Mouse (Mus musculus): Measurements from ENCODE around the gene Syna.

Syna gene

GRCm38 (mm10) chr5:134560071-134560449 lies at the start of gene Syna:
Gene Syna (minus strand): TSS chr5:134560171.
- no peak for DNase-seq (ENCODE audit: low read depth, low spot score)

DNA sequence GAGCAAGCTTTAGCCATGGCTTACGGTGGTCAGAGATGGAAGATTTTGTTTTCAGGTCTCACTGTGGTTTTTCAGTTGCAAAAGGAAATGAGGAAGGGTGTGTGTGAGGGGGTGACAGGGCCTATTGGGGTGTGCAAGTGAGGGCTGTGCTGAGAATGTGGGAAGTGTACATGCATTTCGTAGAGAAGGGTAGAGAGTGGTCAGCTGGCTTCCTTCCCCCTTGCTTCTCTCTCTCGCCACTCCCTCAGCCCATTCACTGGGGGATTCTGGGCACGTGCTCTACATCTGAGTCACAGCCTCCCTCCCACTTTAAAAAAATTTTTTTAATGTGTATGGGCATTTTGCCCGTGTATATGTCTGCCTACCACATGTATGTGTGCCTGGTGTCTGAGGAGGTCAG lies 47.1 kb upstream of the Syna start:
- DNase-seq (ENCODE audit: low read depth, low spot score), result no peak

GRCm38 (mm10) chr5:134606314-134606713 lies 46.3 kb upstream of the Syna start:
- DNase-seq (ENCODE audit: low read depth, low spot score), result no peak

- DNase-seq (ENCODE audit: low read depth, low spot score), result no peak
Observed at GRCm38 (mm10) chr5:134604376-134604775, 44.4 kb upstream of the Syna start.

DNA sequence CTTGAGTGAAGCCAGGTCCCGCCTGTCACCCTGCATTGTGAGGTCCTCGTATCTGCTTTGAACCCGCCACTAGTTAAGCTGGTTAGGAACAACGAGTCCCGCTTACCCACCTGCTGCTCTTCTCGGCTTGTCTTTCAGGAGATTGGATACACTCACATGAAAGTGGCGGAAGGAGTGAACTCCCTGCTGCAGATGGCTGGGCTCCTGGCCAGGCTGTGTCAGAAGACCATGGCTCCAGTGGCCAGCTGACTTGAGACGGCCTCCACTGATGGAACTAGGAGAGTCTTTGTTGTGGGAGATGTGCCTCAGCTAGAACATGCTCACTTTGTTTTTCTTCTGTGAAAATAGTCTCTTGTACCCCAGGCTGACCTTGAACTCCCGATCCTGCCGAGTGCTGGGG lies 37.7 kb upstream of the Syna start:
- no peak for DNase-seq (ENCODE audit: low read depth, low spot score)

GRCm38 (mm10) chr5:134593093-134593492 lies 33.1 kb upstream of the Syna start:
- no peak for DNase-seq (ENCODE audit: low read depth, low spot score)

DNA sequence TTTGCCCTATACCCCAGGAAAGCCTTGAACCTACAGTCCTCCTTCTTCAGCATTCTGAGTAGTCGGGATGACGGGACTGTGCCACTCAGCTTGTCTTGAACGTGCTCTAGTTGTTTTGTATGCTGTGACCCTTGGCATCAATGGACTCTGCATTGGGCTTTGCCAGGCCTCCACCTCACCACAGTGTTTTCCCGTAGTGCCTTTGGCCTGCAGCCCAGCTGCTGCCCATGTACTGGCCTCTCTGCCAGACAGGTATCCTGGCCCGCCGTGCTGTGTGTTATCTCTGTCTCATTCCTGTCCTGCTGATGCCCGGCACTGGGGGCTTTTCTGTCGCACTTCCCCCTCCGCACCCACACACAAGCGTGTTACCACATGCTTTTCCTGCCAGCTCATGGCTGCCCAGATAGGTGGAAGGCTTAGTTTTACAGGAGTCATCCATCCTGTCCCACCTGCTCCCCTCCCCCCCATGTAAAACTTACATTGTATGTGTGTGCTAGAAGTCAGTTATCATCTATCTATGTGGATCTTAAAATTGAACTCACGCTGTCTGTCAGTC lies 32.1 kb upstream of the Syna start:
- no peak for DNase-seq (ENCODE audit: low read depth, low spot score)

DNA sequence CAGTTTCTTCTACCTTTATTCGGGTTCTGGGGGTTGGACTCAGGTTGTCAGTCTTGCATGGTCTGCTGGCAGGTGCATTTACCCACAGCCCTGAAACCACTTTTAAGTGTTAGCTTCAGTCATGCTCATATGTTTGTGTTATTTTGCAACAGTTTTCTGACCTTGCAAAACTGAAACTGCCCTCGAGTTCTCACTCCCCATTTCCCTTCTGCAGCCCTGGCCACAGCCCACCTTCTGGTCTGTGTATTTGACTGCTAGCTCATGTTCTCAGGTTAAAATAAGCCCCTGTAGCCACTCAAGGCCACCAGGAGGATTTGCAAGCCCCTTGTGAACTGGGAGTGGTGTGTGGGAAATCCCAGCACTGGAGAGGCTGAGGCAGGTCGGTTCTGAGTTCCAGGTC lies 29.9 kb upstream of the Syna start:
- DNase-seq (ENCODE audit: low read depth, low spot score), result no peak

GRCm38 (mm10) chr5:134584798-134585197 lies 24.8 kb upstream of the Syna start:
- no peak for DNase-seq (ENCODE audit: low read depth, low spot score)

GRCm38 (mm10) chr5:134583884-134584213 lies 23.9 kb upstream of the Syna start:
- DNase-seq (ENCODE audit: low read depth, low spot score), result no peak

DNA sequence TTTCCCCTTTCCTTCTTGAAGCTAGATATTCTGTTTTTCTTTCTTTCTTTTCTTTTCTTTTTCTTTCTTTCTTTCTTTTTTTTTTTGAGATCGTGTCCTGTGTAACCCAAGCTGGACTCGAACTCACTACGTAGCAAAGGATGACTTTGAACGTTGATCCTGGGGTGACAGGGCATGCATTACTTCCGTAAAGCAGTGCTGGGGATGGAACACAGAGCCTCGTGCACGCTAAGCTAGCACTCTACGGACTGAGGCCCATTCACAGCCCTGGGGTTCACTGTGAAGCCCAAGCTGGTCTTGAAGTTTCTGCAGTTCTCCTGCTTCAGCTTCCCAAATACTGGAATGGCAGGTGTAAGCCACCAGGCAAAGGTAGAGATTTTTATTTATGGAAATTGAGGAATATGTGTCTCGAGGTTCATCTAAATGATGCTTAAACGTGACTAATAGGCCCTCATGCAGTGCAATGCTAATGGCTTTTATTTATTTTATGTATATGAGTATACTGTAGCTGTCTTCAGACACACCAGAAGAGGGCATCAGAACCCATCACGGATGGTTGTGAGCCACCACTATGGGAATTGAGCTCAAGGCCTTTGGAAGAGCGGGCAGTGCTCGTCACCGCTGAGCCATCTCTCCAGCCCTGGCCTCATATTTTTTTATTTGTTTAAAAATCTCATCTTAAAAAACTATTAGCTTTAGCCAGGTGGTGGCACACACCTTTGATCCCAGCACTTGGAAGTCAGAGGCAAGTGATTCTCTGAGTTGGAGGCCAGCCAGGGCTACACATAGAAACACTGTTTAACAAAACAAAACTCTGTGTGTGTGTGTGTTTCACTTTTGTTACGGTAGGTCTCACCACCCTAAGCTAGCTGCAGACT lies 23.3 kb upstream of the Syna start:
- peak; percentile 37 for DNase-seq (ENCODE audit: low read depth, low spot score)

- DNase-seq (ENCODE audit: low read depth, low spot score), result peak; percentile 99
Observed at GRCm38 (mm10) chr5:134582221-134582907, 22.4 kb upstream of the Syna start.

- DNase-seq (ENCODE audit: low read depth, low spot score), result no peak
Observed at GRCm38 (mm10) chr5:134581146-134581545, 21.2 kb upstream of the Syna start, which contains the start of gene Rfc2. Gene Rfc2 (plus strand): TSS chr5:134581366.

DNA sequence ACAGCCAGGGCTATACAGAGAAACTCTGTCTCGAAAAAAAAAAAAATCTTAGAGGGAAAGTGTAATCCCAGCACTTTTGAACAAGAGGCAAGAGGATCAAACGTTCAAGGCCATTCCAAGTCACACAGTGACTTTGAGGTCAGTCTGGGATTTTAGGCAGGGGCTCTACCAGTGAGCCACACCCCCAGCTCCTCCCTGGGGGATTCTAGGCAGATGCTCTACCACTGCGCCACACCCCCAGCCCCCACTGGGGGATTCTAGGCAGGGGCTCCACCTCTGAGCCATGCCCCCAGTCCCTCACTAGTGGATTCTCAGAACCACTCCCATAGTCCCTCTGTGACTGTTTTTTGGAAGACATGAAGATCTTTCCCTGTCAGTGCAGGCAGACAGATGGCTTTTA lies 19.2 kb upstream of the Syna start:
- no peak for DNase-seq (ENCODE audit: low read depth, low spot score)

GRCm38 (mm10) chr5:134577534-134577933 lies 17.6 kb upstream of the Syna start:
- DNase-seq (ENCODE audit: low read depth, low spot score), result no peak

DNA sequence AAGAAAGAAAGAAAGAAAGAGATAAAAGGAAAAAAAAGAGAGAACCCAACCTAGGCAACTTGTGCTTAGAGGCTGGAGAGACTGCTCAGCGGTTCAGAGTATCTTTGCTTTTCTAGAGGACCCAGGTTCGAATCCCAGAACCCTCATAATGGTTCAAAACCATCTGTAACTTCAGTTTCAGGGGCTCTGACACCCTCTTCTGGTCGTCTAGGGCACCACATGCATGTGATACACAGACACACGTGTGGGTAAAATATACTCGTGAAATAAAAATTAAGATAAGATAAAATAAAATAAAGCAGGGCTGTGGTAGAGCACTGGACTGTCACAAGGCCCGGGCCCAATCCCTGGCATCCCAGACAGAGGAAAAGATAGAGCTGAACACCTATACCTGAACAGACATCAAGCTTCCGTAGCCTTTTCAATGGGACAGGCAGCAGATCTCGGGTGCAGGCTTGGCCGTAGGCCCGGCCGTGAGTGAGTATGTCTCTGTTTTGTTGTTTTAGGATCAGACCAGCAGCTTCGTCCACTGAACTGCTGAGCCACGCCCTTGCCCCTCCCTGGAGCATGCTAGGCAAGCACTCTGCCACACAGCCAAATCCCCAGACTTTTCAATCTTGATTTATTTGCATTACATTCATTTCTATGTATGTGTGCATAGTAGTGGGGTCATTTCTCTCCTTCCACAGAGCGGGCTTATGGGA lies 16.7 kb upstream of the Syna start:
- DNase-seq (ENCODE audit: low read depth, low spot score), result peak; percentile 10

- DNase-seq (ENCODE audit: low read depth, low spot score), result no peak
Observed at GRCm38 (mm10) chr5:134575833-134576232, 15.9 kb upstream of the Syna start.

DNA sequence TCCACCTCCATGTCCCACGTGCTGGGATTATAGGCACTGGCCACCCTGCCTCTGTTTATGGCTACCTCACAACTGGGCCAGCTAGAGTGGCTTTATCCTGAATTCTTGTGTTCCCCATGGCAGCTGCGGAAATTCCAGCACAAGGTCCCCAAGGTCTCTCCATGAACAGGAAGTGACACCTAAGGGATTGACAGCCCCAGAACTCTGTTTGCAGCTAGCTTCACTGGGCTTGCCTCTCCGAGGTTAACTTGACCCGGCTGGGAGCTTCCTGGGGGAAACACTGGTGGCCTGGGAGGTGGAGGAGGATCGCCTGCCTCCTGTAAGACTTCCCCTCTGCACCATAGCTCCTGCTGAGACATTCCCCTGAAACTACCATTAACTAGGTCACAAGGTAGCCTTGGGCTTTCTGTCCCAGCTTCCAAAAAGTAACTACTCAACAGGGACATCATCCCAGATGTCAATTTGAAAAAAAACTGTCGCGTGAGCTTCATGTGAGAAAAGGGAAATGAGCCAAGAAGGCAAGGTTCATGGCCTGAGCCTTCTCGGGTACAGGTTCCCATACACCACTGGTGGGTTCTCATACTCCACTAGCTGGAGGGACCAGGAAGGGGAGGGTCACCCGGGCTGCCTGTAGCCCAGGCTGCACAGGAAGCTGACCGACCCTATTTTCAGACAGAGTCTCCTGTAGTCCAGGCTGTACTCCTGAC lies 12.7 kb upstream of the Syna start:
- no peak for DNase-seq (ENCODE audit: low read depth, low spot score)

DNA sequence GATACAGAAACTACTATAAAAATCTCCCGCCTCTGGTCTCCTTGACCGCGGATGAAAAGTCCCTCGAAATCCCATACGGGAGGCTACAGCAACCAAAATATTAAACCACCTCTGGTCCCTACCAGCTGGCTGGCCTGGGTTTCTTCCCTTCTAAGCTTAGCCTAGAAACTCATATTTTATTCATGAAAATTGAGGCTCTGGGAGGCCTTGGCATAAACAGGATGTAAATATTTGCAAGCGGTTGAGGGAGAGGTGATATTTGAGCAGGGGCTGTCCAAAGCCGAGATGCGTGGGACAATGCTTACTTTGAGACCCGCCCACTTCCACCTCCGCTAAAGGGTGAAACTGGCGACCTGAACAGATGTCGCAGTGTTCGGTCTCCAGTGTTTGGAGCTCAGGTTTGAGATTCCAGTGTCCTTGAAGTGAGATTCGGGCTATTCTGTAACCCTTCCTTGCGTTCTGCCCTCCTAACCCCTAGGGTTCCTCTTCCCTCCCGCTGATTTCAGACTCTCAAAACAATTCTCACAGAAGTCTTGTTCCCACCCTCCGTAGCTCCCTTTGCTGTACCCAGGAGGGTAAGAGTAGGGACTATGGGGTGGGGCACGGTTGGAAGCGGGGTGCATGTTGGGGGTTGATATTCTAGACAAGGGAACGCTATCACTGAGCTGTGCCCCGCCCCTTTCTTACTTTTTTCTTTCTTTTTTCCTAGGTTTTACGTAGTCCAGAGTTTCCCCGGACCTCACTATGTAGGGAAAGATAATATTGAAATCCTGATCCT lies 11.9 kb upstream of the Syna start:
- peak; percentile 72 for DNase-seq (ENCODE audit: low read depth, low spot score)

DNA sequence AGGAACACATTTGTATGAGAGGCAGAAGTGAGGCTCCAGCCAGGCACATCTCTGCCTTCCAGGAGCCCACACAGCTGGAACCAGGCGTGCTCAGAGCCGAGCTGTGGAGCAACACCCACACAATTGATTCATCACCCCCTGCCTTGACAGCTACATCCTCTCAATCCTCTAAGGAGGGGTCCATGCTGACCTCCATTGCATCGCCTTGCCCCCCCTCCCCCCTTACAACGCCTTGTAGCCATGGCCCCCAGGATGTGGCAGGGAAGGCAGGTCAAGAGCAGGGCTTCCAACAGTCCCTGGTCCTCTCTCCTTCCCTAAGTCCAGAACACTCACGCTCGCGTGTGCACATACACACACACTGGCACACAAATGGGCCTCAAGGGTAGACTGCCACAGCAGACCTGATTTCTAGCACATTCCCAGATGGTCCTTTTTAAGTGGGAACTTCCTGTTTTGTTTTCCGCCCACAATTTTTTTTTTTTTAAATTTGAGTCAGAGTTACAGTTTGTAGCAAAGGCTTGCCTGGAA lies 9.1 kb upstream of the Syna start:
- no peak for DNase-seq (ENCODE audit: low read depth, low spot score)

- no peak for DNase-seq (ENCODE audit: low read depth, low spot score)
Observed at GRCm38 (mm10) chr5:134568030-134568429, 8.1 kb upstream of the Syna start.

Data from CD4-positive, CD25-positive, alpha-beta regulatory T cell, adult 2 months (primary cell).